Mouse (Mus musculus): ENCODE measurements around the gene Ankle1. TPM values are rescaled to one million over a fixed set of nuclear protein-coding genes. Genes with fewer than 3 reads are reported as not detected.
A peak's percentile ranks its signal among the peaks of the same experiment; 100 is the strongest.

Ankle1 gene
- 14.9 and 16.3 TPM in 2 replicates for polyA plus RNA-seq (2014; fragmentation: Nextera tagmentation; extraction: Ambion mirVana)

GRCm38 (mm10) chr8:71405401-71406098, at the start of gene Ankle1:
TSS of gene Ankle1 (plus strand) at chr8:71406010.
- no peaks in the 10 kb centered on the region for H3K27me3 ChIP-seq (ENCODE audit: control insufficient read depth, insufficient read depth, low read length)
- ATAC-seq (ENCODE audit: low FRiP score) = peak; percentile 91
- peaks cover 3% of the 10 kb centered on the region; the same call in 1 of the 2 replicates for H3K36me3 ChIP-seq (ENCODE audit: control insufficient read depth, insufficient read depth, low read length)
- H3K9ac ChIP-seq (ENCODE audit: low read length) = peak within 1 kb of the TSS; percentile 82
- H3K9me3 ChIP-seq (ENCODE audit: control insufficient read depth, low read length) = no peaks in the 10 kb centered on the region
- peaks cover 3% of the 10 kb centered on the region; the same call in 1 of the 2 replicates for H3K4me1 ChIP-seq (ENCODE audit: control insufficient read depth, insufficient read depth, low read length)
- peak; percentile 100 for DNase-seq (ENCODE audit: low spot score, missing footprints)
- peak within 1 kb of the TSS; percentile 76 for H3K4me3 ChIP-seq (ENCODE audit: low read depth, low read length)
- H3K27ac ChIP-seq (ENCODE audit: low read depth, low read length) = peak within 1 kb of the TSS; percentile 47
- WGBS = 16% methylated on average over 33 of the region's 33 CpGs
- H3K4me2 ChIP-seq = peak within 1 kb of the TSS; percentile 95

- Histone ChIP-seq H3K9ac (ENCODE audit: low read length) (no peak overlapping the region), H3K4me1 (ENCODE audit: control insufficient read depth, insufficient read depth, low read length) (no peaks in the 10 kb centered on the region), H3K4me2 (no peak overlapping the region), H3K27me3 (ENCODE audit: control insufficient read depth, insufficient read depth, low read length) (no peaks in the 10 kb centered on the region), H3K27ac (ENCODE audit: low read depth, low read length) (no peak overlapping the region), H3K36me3 (ENCODE audit: control insufficient read depth, insufficient read depth, low read length) (peaks cover 28% of the 10 kb centered on the region), H3K9me3 (ENCODE audit: control insufficient read depth, low read length) (no peaks in the 10 kb centered on the region), H3K4me3 (ENCODE audit: low read depth, low read length) (no peak overlapping the region)
- WGBS = 86% methylated on average over 3 of the region's 3 CpGs
- ATAC-seq (ENCODE audit: low FRiP score) = no peak
- DNase-seq (ENCODE audit: low spot score, missing footprints) = no peak
Measured at GRCm38 (mm10) chr8:71358026-71358425, 47.8 kb upstream of the Ankle1 start.

DNA sequence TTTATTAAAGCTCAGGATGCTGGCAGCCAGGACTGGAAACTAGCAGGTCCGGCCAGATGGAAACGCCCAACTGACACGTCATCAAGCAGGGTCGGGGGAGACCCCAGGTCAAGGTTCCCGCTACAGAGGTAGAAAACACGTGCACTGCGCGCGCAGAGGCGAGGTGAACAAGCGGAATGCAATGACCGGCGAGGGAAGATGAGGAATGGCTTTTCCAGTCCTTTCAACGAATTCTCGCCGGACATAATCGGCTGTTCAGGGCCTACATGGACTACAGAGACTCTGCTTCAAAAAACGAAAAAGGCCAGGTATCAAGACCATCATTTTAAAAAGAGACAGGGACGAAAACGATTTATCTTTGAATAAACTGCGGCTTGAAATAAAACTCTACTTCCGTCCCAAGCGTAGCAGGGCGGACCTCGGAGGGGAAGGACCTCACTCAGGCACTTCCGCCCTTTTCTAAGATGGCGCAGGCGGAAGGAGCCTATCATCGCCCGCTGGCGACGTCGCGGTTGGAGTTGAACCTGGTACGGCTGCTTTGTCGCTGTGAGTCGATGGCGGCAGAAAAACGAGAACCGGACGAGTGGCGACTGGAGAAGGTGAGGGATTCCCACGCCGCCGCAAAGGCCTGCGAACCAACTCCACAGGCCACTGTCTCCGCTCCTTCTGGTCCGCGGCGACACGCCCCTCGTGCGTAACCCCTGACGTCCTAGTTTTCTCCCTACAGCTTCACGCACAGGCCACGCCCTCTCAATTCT, 38.9 kb upstream of the Ankle1 start, which contains the start of gene Use1:
Gene Use1, plus strand, starts transcription at position 78 of the 758 bp plus-strand sequence.
- H3K27ac ChIP-seq (ENCODE audit: low read depth, low read length) = peak within 1 kb of the TSS; percentile 75
- peak within 1 kb of the TSS; percentile 74 for H3K9ac ChIP-seq (ENCODE audit: low read length)
- peaks cover 5% of the 10 kb centered on the region; the same call in 1 of the 2 replicates for H3K36me3 ChIP-seq (ENCODE audit: control insufficient read depth, insufficient read depth, low read length)
- ATAC-seq (ENCODE audit: low FRiP score) = peak; percentile 76
- peaks cover 9% of the 10 kb centered on the region for H3K4me1 ChIP-seq (ENCODE audit: control insufficient read depth, insufficient read depth, low read length)
- no peaks in the 10 kb centered on the region for H3K27me3 ChIP-seq (ENCODE audit: control insufficient read depth, insufficient read depth, low read length)
- DNase-seq (ENCODE audit: low spot score, missing footprints) = peak; percentile 99
- H3K4me2 ChIP-seq = peak within 1 kb of the TSS; percentile 67
- H3K9me3 ChIP-seq (ENCODE audit: control insufficient read depth, low read length) = no peaks in the 10 kb centered on the region
- WGBS = under 1% methylated on average over 56 of the region's 56 CpGs
- H3K4me3 ChIP-seq (ENCODE audit: low read depth, low read length) = peak within 1 kb of the TSS; percentile 62

GRCm38 (mm10) chr8:71367529-71368176, 38.2 kb upstream of the Ankle1 start:
- Histone ChIP-seq H3K36me3 (ENCODE audit: control insufficient read depth, insufficient read depth, low read length) (peaks cover 5% of the 10 kb centered on the region; the same call in 1 of the 2 replicates), H3K9ac (ENCODE audit: low read length) (peak overlapping the region; percentile 74), H3K9me3 (ENCODE audit: control insufficient read depth, low read length) (no peaks in the 10 kb centered on the region), H3K27ac (ENCODE audit: low read depth, low read length) (peak overlapping the region; percentile 75; the same call in 1 of the 2 replicates), H3K27me3 (ENCODE audit: control insufficient read depth, insufficient read depth, low read length) (no peaks in the 10 kb centered on the region), H3K4me2 (peak overlapping the region; percentile 67), H3K4me1 (ENCODE audit: control insufficient read depth, insufficient read depth, low read length) (peaks cover 9% of the 10 kb centered on the region), H3K4me3 (ENCODE audit: low read depth, low read length) (peak overlapping the region; percentile 62)
- ATAC-seq (ENCODE audit: low FRiP score) (peak; percentile 82; the same call in 1 of the 2 replicates), DNase-seq (ENCODE audit: low spot score, missing footprints) (peak; percentile 66)
- 54% methylated on average over 17 of the region's 17 CpGs for WGBS

DNA sequence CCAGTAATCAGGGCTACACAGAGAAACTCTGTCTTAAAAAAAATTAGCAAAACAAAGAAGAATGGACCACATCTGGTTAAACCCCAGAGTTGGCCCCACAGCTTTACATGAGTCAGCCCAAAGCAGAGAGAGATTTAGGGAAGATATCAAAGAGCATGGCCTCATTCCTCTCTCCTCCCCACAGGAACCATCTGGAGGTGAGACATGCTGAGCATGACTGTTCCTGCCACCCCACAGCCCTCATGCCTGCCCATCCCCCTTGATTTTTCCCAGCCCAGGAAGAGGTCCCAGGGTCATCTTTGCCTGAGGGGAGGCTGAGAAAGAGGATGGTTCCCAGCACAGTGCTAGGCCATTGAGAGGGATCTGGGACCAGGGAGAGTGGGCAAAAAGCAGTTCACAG, 37.4 kb upstream of the Ankle1 start:
- H3K9me3 ChIP-seq (ENCODE audit: control insufficient read depth, low read length) = no peaks in the 10 kb centered on the region
- H3K4me2 ChIP-seq = no peak overlapping the region
- H3K4me3 ChIP-seq (ENCODE audit: low read depth, low read length) = no peak overlapping the region
- ATAC-seq (ENCODE audit: low FRiP score) (no peak), DNase-seq (ENCODE audit: low spot score, missing footprints) (peak; percentile 61)
- H3K36me3 ChIP-seq (ENCODE audit: control insufficient read depth, insufficient read depth, low read length) = peaks cover 5% of the 10 kb centered on the region; the same call in 1 of the 2 replicates
- no peaks in the 10 kb centered on the region for H3K27me3 ChIP-seq (ENCODE audit: control insufficient read depth, insufficient read depth, low read length)
- no peak overlapping the region for H3K9ac ChIP-seq (ENCODE audit: low read length)
- H3K4me1 ChIP-seq (ENCODE audit: control insufficient read depth, insufficient read depth, low read length) = peaks cover 9% of the 10 kb centered on the region
- H3K27ac ChIP-seq (ENCODE audit: low read depth, low read length) = no peak overlapping the region

- 93% methylated on average over 10 of the region's 10 CpGs for WGBS
- Histone ChIP-seq H3K27me3 (ENCODE audit: control insufficient read depth, insufficient read depth, low read length) (no peaks in the 10 kb centered on the region), H3K4me3 (ENCODE audit: low read depth, low read length) (no peak overlapping the region), H3K4me1 (ENCODE audit: control insufficient read depth, insufficient read depth, low read length) (peaks cover 9% of the 10 kb centered on the region), H3K36me3 (ENCODE audit: control insufficient read depth, insufficient read depth, low read length) (peaks cover 5% of the 10 kb centered on the region; the same call in 1 of the 2 replicates), H3K9ac (ENCODE audit: low read length) (no peak overlapping the region), H3K27ac (ENCODE audit: low read depth, low read length) (no peak overlapping the region), H3K4me2 (no peak overlapping the region), H3K9me3 (ENCODE audit: control insufficient read depth, low read length) (no peaks in the 10 kb centered on the region)
- peak; percentile 2 for DNase-seq (ENCODE audit: low spot score, missing footprints)
- no peak for ATAC-seq (ENCODE audit: low FRiP score)
Measured at GRCm38 (mm10) chr8:71369040-71369718, 36.6 kb upstream of the Ankle1 start.

DNA sequence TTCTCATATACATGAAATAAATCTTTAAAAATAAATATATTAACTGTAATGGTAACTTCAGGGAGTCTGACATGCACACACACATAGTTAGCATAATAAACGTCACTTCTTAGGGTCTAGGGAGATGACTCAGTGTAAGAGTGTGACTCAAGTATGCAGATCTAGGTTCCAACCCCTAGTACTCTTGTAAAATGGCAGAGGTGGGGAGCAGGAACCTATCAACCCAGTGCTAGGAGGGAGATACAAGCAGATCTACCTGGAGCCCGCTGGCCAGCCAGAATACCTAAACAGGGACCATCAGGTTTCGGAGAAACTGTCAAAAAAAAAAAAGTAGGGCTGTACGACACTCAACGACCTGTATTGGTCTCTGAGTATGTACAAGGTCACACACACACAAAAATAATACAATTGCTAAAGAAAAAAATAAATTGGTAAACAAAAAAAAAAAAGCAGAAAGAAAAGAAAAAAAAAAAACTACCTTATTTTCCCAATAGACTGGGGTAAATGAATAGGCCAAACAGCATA, 35.0 kb upstream of the Ankle1 start:
- ATAC-seq (ENCODE audit: low FRiP score) = no peak

DNA sequence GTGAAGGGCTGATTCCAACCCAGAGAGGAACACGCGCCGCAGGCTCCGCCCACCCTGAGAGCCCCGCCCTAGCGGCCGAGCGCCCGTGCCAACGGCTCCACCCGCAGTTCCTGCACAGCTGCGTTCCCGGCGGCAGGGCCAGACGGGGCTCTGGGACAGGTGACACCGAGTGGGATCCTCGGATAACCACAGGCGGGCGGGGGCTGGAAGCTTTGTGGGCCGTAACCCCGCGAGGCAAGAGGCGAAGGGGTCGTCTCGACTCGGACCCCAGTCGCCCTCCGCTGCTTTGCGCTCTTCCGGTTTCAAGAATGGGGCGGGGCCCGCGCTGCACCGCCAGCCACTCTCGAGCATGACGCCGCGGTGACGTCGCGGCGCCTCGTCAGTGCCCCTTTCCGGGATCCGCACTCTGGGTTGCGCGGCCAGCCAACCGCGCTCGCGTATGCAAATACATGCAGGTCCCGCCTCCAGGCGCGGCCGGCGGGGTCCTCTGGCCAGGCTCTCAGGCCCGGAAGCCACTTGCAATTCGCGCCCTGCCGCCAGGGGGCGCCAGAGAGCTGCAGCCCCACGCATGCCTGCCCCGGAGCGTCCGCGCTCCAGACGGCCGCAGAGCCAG, 34.5 kb upstream of the Ankle1 start, which contains the start of gene Ocel1:
Gene Ocel1, plus strand, starts transcription at position 63 of the 613 bp plus-strand sequence.
- WGBS = 1% methylated on average over 66 of the region's 68 CpGs
- H3K9me3 ChIP-seq (ENCODE audit: control insufficient read depth, low read length) = no peaks in the 10 kb centered on the region
- H3K4me3 ChIP-seq (ENCODE audit: low read depth, low read length) = peak within 1 kb of the TSS; percentile 69
- DNase-seq (ENCODE audit: low spot score, missing footprints) (peak; percentile 99), ATAC-seq (ENCODE audit: low FRiP score) (peak; percentile 88)
- peak within 1 kb of the TSS; percentile 35 for H3K4me2 ChIP-seq
- H3K36me3 ChIP-seq (ENCODE audit: control insufficient read depth, insufficient read depth, low read length) = peaks cover 5% of the 10 kb centered on the region; the same call in 1 of the 2 replicates
- H3K4me1 ChIP-seq (ENCODE audit: control insufficient read depth, insufficient read depth, low read length) = peaks cover 19% of the 10 kb centered on the region
- no peak within 1 kb of the TSS; the same call in 1 of the 2 replicates for H3K27ac ChIP-seq (ENCODE audit: low read depth, low read length)
- H3K9ac ChIP-seq (ENCODE audit: low read length) = peak within 1 kb of the TSS; percentile 53
- no peaks in the 10 kb centered on the region for H3K27me3 ChIP-seq (ENCODE audit: control insufficient read depth, insufficient read depth, low read length)

More for the DNA sequence above, 35.0 kb upstream of the Ankle1 start:
- 29% methylated on average over 5 of the region's 5 CpGs for WGBS
- Histone ChIP-seq H3K4me3 (ENCODE audit: low read depth, low read length) (peak overlapping the region; percentile 69), H3K36me3 (ENCODE audit: control insufficient read depth, insufficient read depth, low read length) (peaks cover 5% of the 10 kb centered on the region; the same call in 1 of the 2 replicates), H3K9me3 (ENCODE audit: control insufficient read depth, low read length) (no peaks in the 10 kb centered on the region), H3K27me3 (ENCODE audit: control insufficient read depth, insufficient read depth, low read length) (no peaks in the 10 kb centered on the region), H3K9ac (ENCODE audit: low read length) (no peak overlapping the region; the same call in 1 of the 2 replicates), H3K4me1 (ENCODE audit: control insufficient read depth, insufficient read depth, low read length) (peaks cover 13% of the 10 kb centered on the region), H3K4me2 (peak overlapping the region; percentile 35), H3K27ac (ENCODE audit: low read depth, low read length) (no peak overlapping the region)
- peak; percentile 69 for DNase-seq (ENCODE audit: low spot score, missing footprints)
